Comparison of ENCODE assay signal across 33 mouse cellular contexts in the genomic region with DNA sequence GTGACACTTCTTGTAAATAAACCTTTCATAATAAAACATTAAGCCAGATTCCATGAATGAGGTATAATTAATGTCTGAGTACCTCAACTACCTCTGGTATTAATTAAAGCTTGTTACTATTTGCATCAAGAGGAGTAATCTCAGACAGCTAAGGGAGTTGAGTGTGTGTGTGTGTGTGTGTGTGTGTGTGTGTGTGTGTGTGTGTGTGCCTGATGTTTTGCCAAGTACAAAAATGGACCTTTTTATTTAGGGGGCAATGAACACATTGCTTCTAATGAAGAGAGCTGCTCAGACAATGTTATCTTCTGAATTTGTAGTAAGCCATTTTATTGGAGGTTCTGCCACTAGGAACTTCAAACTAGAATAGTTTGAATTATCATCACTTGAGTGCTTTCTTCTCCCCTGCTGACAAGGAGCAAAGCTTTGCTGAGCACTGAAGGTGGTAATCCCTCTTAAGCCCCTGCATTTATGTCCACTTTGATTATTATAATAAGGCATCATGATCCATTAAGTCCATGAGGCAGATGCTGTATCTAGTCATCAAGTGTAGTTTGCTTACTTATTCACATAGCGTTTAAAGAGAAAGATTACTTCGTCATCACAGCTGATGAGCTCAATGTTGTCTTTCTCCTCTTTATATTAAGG.
A peak's percentile ranks its signal among the peaks of the same experiment; 100 is the strongest.
DNase-seq lines count a peak whose midpoint lies in the region; ATAC-seq and TF ChIP-seq lines count a peak whose summit lies in the region.
"Had no signal": no experiment of that assay in that cellular context is flagged by ENCODE, and none has a peak within 500 bp of the region (broad histone marks: within the 10 kb centered on the region; RNA-seq: fewer than 3 reads in every experiment).

No protein-coding gene starts in this region.

- H3K4me1 ChIP-seq in forebrain, embryonic 12.5 days, result peaks cover 3% of the 10 kb centered on the region; the same call in 1 of the 2 replicates
- H3K4me1 ChIP-seq in forebrain, embryonic 16.5 days (replicated peaks; ENCODE audit: control insufficient read depth, insufficient read depth, low read length), result no peaks in the 10 kb centered on the region
- no peaks in the 10 kb centered on the region for H3K4me1 ChIP-seq in midbrain, embryonic 11.5 days (ENCODE audit: control insufficient read depth, insufficient read depth, low read length)
- H3K4me1 ChIP-seq in midbrain, embryonic 10.5 days, result no peaks in the 10 kb centered on the region
- H3K4me1 ChIP-seq in midbrain, postnatal 0 days (ENCODE audit: insufficient read depth, low read length), result no peaks in the 10 kb centered on the region
- H3K4me1 ChIP-seq in neural tube, embryonic 15.5 days, result no peaks in the 10 kb centered on the region
- no peaks in the 10 kb centered on the region; the same call in 1 of the 2 replicates for H3K4me1 ChIP-seq in cerebellum, adult 2 months (ENCODE audit: control insufficient read depth, insufficient read depth, low read length)
- H3K4me1 ChIP-seq: embryonic facial prominence, embryonic 15.5 days; limb, embryonic 10.5 days; limb, embryonic 15.5 days; liver, embryonic 13.5 days; megakaryocyte, embryonic 14.5 days; stomach, embryonic 15.5 days had no signal

- 40% methylated on average over 2 of the region's 2 CpGs for WGBS in forebrain, embryonic 12.5 days
- WGBS in forebrain, embryonic 16.5 days, result 22% methylated on average over 2 of the region's 2 CpGs
- WGBS in midbrain, embryonic 11.5 days, result 26% methylated on average over 2 of the region's 2 CpGs
- 54% methylated on average over 2 of the region's 2 CpGs for WGBS in midbrain, embryonic 10.5 days
- WGBS in midbrain, postnatal 0 days, result 16% methylated on average over 2 of the region's 2 CpGs
- 65% methylated on average over 2 of the region's 2 CpGs for WGBS in neural tube, embryonic 15.5 days
- 62% methylated on average over 2 of the region's 2 CpGs for WGBS in cerebellum, adult 2 months

- no peaks in the 10 kb centered on the region for H3K27me3 ChIP-seq in forebrain, embryonic 12.5 days
- H3K27me3 ChIP-seq in forebrain, embryonic 16.5 days (replicated peaks; ENCODE audit: control insufficient read depth, insufficient read depth, low read length), result no peaks in the 10 kb centered on the region
- H3K27me3 ChIP-seq in midbrain, embryonic 11.5 days (ENCODE audit: control insufficient read depth, insufficient read depth, low read length), result no peaks in the 10 kb centered on the region
- peaks cover 16% of the 10 kb centered on the region for H3K27me3 ChIP-seq in midbrain, embryonic 10.5 days (ENCODE audit: low read depth, poor library complexity, severe bottlenecking)
- no peaks in the 10 kb centered on the region for H3K27me3 ChIP-seq in midbrain, postnatal 0 days (ENCODE audit: insufficient read depth, low read length)
- H3K27me3 ChIP-seq in neural tube, embryonic 15.5 days (replicated peaks), result no peaks in the 10 kb centered on the region
- H3K27me3 ChIP-seq in cerebellum, adult 2 months (ENCODE audit: control insufficient read depth, insufficient read depth, low read length), result no peaks in the 10 kb centered on the region
- H3K27me3 ChIP-seq: embryonic facial prominence, embryonic 15.5 days; limb, embryonic 15.5 days; liver, embryonic 13.5 days; megakaryocyte, embryonic 14.5 days; stomach, embryonic 15.5 days had no signal

- H3K36me3 ChIP-seq in forebrain, embryonic 12.5 days (replicated peaks), result no peaks in the 10 kb centered on the region
- H3K36me3 ChIP-seq in forebrain, embryonic 16.5 days (ENCODE audit: control insufficient read depth, insufficient read depth), result no peaks in the 10 kb centered on the region
- H3K36me3 ChIP-seq in midbrain, embryonic 11.5 days (ENCODE audit: control insufficient read depth, insufficient read depth, low read length), result no peaks in the 10 kb centered on the region
- H3K36me3 ChIP-seq in midbrain, embryonic 10.5 days, result no peaks in the 10 kb centered on the region
- no peaks in the 10 kb centered on the region for H3K36me3 ChIP-seq in midbrain, postnatal 0 days (ENCODE audit: insufficient read depth, low read length)
- no peaks in the 10 kb centered on the region for H3K36me3 ChIP-seq in neural tube, embryonic 15.5 days
- H3K36me3 ChIP-seq: embryonic facial prominence, embryonic 15.5 days; limb, embryonic 10.5 days; limb, embryonic 15.5 days; stomach, embryonic 15.5 days had no signal

- no peak for TF ChIP-seq CTCF in midbrain, postnatal 0 days (IDR thresholded peaks at IDR 0.05)
- TF ChIP-seq CTCF in cerebellum, adult 2 months (IDR thresholded peaks at IDR 0.05; ENCODE audit: borderline replicate concordance, insufficient read depth, low read depth, low read length), result no peak

- no peak for TF ChIP-seq POLR2A in cerebellum, adult 2 months (IDR thresholded peaks at IDR 0.05; ENCODE audit: borderline replicate concordance, insufficient read depth, low read length)

- H3K4me3 ChIP-seq in forebrain, embryonic 12.5 days (replicated peaks), result no peak overlapping the region
- no peak overlapping the region for H3K4me3 ChIP-seq in forebrain, embryonic 16.5 days (replicated peaks; ENCODE audit: low read length)
- H3K4me3 ChIP-seq in midbrain, embryonic 11.5 days (ENCODE audit: low read depth, low read length), result no peak overlapping the region
- no peak overlapping the region for H3K4me3 ChIP-seq in midbrain, embryonic 10.5 days
- H3K4me3 ChIP-seq in midbrain, postnatal 0 days (ENCODE audit: low read depth, low read length), result no peak overlapping the region
- no peak overlapping the region for H3K4me3 ChIP-seq in neural tube, embryonic 15.5 days (replicated peaks)
- no peak overlapping the region for H3K4me3 ChIP-seq in cerebellum, adult 2 months (replicated peaks; ENCODE audit: insufficient read depth, low read depth, low read length)
- H3K4me3 ChIP-seq: embryonic facial prominence, embryonic 15.5 days; gastrocnemius, adult 2 months; limb, embryonic 10.5 days; limb, embryonic 15.5 days; liver, embryonic 13.5 days; megakaryocyte, embryonic 14.5 days; stomach, embryonic 15.5 days had no signal

- H3K27ac ChIP-seq in forebrain, embryonic 12.5 days, result no peak overlapping the region
- no peak overlapping the region for H3K27ac ChIP-seq in forebrain, embryonic 16.5 days (ENCODE audit: low read length)
- H3K27ac ChIP-seq in midbrain, embryonic 11.5 days (ENCODE audit: low read depth, low read length), result no peak overlapping the region
- H3K27ac ChIP-seq in midbrain, embryonic 10.5 days (replicated peaks), result no peak overlapping the region
- H3K27ac ChIP-seq in midbrain, postnatal 0 days (ENCODE audit: low read depth, low read length), result no peak overlapping the region
- no peak overlapping the region for H3K27ac ChIP-seq in neural tube, embryonic 15.5 days (replicated peaks)
- H3K27ac ChIP-seq in cerebellum, adult 2 months (ENCODE audit: insufficient read depth, low read length), result no peak overlapping the region
- H3K27ac ChIP-seq: embryonic facial prominence, embryonic 15.5 days; gastrocnemius, adult 2 months; kidney, postnatal 0 days; limb, embryonic 10.5 days; limb, embryonic 15.5 days; liver, embryonic 13.5 days; stomach, embryonic 15.5 days had no signal

- no peak overlapping the region for H3K4me2 ChIP-seq in forebrain, embryonic 12.5 days
- H3K4me2 ChIP-seq in forebrain, embryonic 16.5 days (ENCODE audit: low read length), result no peak overlapping the region
- no peak overlapping the region for H3K4me2 ChIP-seq in midbrain, embryonic 11.5 days
- no peak overlapping the region for H3K4me2 ChIP-seq in midbrain, postnatal 0 days (ENCODE audit: low read depth, low read length, poor library complexity, severe bottlenecking)
- H3K4me2 ChIP-seq in neural tube, embryonic 15.5 days, result no peak overlapping the region
- H3K4me2 ChIP-seq: embryonic facial prominence, embryonic 15.5 days; heart, embryonic 11.5 days; limb, embryonic 15.5 days; liver, embryonic 13.5 days; stomach, embryonic 15.5 days had no signal

- H3K9me3 ChIP-seq in forebrain, embryonic 12.5 days, result no peaks in the 10 kb centered on the region
- no peaks in the 10 kb centered on the region for H3K9me3 ChIP-seq in forebrain, embryonic 16.5 days (ENCODE audit: control insufficient read depth, low read length)
- no peaks in the 10 kb centered on the region for H3K9me3 ChIP-seq in midbrain, embryonic 11.5 days (ENCODE audit: control insufficient read depth, low read length)
- H3K9me3 ChIP-seq in midbrain, embryonic 10.5 days (replicated peaks), result no peaks in the 10 kb centered on the region
- H3K9me3 ChIP-seq in midbrain, postnatal 0 days (ENCODE audit: low read length), result no peaks in the 10 kb centered on the region
- H3K9me3 ChIP-seq in neural tube, embryonic 15.5 days (replicated peaks), result no peaks in the 10 kb centered on the region
- H3K9me3 ChIP-seq: embryonic facial prominence, embryonic 15.5 days; limb, embryonic 10.5 days; limb, embryonic 15.5 days; liver, embryonic 13.5 days; megakaryocyte, embryonic 14.5 days; stomach, embryonic 15.5 days had no signal

- H3K9ac ChIP-seq in forebrain, embryonic 12.5 days, result no peak overlapping the region
- H3K9ac ChIP-seq in forebrain, embryonic 16.5 days (replicated peaks; ENCODE audit: low read depth, low read length), result no peak overlapping the region
- no peak overlapping the region for H3K9ac ChIP-seq in midbrain, embryonic 11.5 days (ENCODE audit: low read length)
- no peak overlapping the region for H3K9ac ChIP-seq in midbrain, postnatal 0 days (replicated peaks; ENCODE audit: low read length, poor library complexity, severe bottlenecking)
- no peak overlapping the region for H3K9ac ChIP-seq in neural tube, embryonic 15.5 days (replicated peaks)
- H3K9ac ChIP-seq: embryonic facial prominence, embryonic 15.5 days; limb, embryonic 15.5 days; liver, embryonic 13.5 days; stomach, embryonic 15.5 days had no signal

- DNase-seq in midbrain, embryonic 11.5 days (ENCODE audit: low spot score, missing footprints), result no peak
- no peak for DNase-seq in midbrain, embryonic 10.5 days (ENCODE audit: low spot score)
- peak; percentile 66 for DNase-seq in midbrain, postnatal 0 days (ENCODE audit: low spot score)
- no peak for DNase-seq in cerebellum, adult 2 months
- DNase-seq in urinary bladder, postnatal 25 days (ENCODE audit: low spot score), result no peak
- DNase-seq: adrenal gland, postnatal 14 days; cerebellum, adult 11-12 months; cerebellum, postnatal 10 days; gastrocnemius, adult 2 months; gastrocnemius, postnatal 36 days; heart, adult 18-20 months; heart, postnatal 36 days; kidney, adult 18-20 months; kidney, postnatal 4 days; layer of hippocampus, postnatal 36 days; liver, embryonic 13.5 days; lung, adult 18-20 months; lung, postnatal 4 days; right cerebral cortex, postnatal 14 days had no signal

- peak; percentile 37; the same call in 1 of the 2 replicates for ATAC-seq in forebrain, embryonic 12.5 days (ENCODE audit: low FRiP score)
- no peak for ATAC-seq in forebrain, embryonic 16.5 days
- ATAC-seq in midbrain, embryonic 11.5 days (ENCODE audit: low FRiP score), result peak; percentile 84
- no peak for ATAC-seq in midbrain, postnatal 0 days (ENCODE audit: low FRiP score)
- ATAC-seq in neural tube, embryonic 15.5 days (ENCODE audit: low FRiP score), result no peak
- ATAC-seq: forebrain, embryonic 14.5 days; inflammation-experienced regulatory T-cells, adult 6 months; lung, postnatal 0 days; Patski had no signal

Comparison
In these comparisons a context has a peak if more than half of its experiments do, and no peak if none do; other contexts are left out.
1. ATAC-seq: peak in forebrain, embryonic 12.5 days (single experiment) and midbrain, embryonic 11.5 days (single experiment); none in forebrain, embryonic 16.5 days (single experiment), midbrain, postnatal 0 days (single experiment) and neural tube, embryonic 15.5 days (single experiment).